Mouse (Mus musculus): ENCODE measurements around the gene Manba.

Manba gene

GRCm38 (mm10) chr3:135529670-135530069 is 44.3 kb downstream of the Manba start:
- no peak for DNase-seq (ENCODE audit: low spot score)

- no peak for DNase-seq (ENCODE audit: low spot score)
These were observed 46.4 kb downstream of the Manba start for GRCm38 (mm10) chr3:135531762-135532161.

DNA sequence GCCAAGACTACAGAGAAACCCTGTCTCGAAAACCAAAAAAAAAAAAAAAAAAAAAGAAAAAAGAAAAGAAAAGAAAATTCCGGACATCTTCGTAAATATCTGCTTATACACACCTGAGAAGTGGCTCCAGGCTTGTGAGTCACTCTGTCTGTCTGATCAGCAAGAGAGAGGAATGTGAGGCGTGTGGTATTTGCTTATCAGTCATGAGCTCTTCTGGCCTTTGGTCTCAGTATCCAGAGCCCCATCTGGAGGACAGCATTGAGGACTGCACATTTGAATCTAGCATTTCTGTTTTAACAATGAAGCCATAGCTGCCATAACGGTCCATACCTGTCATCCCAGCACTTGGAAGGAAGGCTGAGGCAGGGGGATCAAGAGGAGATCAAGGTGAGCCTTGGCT is 48.7 kb downstream of the Manba start:
- DNase-seq (ENCODE audit: low spot score) = no peak

- no peak for DNase-seq (ENCODE audit: low spot score)
These were observed 61.0 kb downstream of the Manba start for GRCm38 (mm10) chr3:135546212-135546923.

- DNase-seq (ENCODE audit: low spot score) = no peak
These were observed 61.9 kb downstream of the Manba start for GRCm38 (mm10) chr3:135547298-135547697.

DNA sequence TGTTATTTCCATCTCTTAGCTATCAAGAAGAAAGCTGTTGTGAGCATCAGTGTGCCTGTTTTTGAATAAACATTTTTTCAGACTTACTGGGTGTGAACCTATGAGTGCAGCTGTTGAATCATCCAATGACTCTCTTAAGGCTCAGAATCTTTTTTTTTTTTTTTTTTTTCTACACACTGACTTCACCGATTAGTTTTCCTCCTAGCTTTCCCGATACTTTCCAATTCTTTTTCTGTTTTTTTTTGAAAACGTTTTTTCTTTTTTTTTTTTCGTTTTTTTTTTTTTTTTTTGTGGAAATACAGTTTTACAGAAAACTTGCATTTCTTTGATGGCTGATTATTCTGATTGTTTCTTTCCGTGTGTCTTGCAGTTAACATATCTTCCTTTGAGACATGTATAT is 67.5 kb downstream of the Manba start:
- DNase-seq (ENCODE audit: low spot score) = no peak

- no peak for DNase-seq (ENCODE audit: low spot score)
These were observed 69.8 kb downstream of the Manba start for GRCm38 (mm10) chr3:135555192-135555591.

- DNase-seq (ENCODE audit: low spot score) = no peak
These were observed 70.7 kb downstream of the Manba start for GRCm38 (mm10) chr3:135556052-135556587.

DNA sequence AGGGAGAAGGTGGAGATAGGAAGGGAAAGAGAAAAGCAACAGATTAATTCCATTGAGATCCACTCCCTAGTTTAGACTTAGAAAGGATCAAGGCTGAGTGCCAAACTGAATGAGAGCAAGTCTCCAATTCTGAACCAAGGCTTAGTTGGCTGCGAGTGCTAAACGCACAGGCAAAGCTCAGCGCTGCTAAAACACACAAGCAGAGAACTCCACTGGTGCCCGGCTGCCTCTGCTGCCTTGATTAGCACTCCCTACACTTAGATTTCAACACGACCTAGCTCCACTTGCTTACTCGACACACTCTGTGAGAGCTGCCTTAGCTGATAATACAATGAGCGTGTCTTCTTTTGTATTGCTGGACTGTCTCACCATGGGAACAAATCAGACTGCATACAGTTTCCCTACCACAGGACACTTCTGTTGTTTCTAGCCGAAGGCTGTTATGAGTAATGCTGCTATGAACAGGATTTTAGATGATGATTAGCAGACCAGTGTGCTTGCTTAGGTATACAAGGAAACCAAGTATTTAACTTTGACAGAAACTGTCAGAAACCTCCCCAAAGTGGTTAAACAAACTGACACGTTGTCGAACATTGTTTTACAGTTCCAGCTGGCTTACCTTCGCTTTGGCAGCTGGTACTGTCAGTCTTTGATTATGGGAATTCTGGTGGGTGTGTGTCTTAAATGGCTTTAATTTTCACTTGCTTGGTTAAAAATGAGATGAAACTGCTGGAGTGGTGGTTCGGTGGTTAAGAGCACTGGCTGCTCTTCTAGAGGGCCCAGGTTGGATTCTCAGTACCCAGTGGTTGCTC is 71.6 kb downstream of the Manba start:
- DNase-seq (ENCODE audit: low spot score) = no peak

GRCm38 (mm10) chr3:135562036-135562435 is 76.6 kb downstream of the Manba start:
- DNase-seq (ENCODE audit: low spot score) = no peak

- no peak for DNase-seq (ENCODE audit: low spot score)
These were observed 77.8 kb downstream of the Manba start for GRCm38 (mm10) chr3:135563163-135563689.

DNA sequence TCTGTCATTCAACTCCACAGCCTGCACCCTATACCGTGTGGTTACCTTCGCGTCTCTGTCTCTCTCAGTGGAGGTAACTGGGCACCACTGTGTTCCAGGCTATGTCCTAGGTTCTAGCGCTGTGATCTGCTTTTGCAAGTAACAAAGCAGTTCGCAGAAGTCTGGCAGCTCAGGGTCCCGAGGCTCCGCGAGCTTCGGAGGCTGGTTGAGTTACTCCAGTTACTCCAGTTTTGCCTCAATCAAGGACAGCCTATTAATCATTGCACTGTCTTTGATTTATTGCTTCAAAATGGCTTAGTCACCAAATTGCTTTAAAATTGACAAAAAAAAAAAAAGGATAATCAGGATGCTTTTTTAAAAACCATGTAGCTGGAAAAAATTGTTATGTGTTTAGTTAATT is 79.3 kb downstream of the Manba start:
- no peak for DNase-seq (ENCODE audit: low spot score)

DNA sequence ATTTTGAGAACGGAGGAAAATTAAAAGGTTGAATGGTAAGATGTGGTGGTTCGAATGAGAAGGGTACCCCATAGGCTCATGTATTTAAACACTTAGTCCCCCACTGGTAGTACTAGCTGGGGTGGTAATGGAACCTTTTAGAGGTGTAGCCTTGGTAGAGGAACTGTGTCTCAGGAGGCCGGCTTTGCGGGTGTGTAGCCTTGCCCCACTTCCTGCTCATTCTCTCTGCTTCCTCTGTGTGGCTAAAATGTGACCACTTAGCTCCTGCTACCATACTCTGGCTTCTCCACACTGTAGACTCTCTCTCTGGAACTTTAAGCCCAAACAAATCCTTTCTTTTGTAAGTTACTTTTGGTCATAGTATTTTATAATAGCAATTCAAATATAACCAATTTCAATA is 79.9 kb downstream of the Manba start:
- no peak for DNase-seq (ENCODE audit: low spot score)

DNA sequence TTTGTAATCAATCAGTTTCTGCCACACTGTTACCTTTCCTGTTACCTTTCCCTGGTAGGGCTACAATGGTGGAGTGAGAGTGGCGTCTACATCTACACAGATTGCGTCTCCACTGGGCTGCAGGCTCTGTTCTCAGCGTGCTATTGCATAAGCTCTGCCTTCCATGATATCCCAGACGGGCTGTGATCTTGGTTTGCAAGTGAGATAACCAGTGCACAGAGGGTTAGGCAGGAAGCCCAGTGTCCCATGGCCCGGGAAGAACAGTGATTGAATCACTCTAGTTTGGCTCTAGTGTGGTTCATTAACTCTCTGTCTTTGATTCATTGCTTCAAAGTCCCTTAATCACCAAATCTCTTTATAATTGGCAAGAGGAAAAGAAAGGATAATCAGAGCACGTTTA is 82.5 kb downstream of the Manba start:
- no peak for DNase-seq (ENCODE audit: low spot score)

- DNase-seq (ENCODE audit: low spot score) = no peak
These were observed 83.2 kb downstream of the Manba start for GRCm38 (mm10) chr3:135568633-135569032.

- DNase-seq (ENCODE audit: low spot score) = no peak
These were observed 86.1 kb downstream of the Manba start for GRCm38 (mm10) chr3:135571540-135571939.

DNA sequence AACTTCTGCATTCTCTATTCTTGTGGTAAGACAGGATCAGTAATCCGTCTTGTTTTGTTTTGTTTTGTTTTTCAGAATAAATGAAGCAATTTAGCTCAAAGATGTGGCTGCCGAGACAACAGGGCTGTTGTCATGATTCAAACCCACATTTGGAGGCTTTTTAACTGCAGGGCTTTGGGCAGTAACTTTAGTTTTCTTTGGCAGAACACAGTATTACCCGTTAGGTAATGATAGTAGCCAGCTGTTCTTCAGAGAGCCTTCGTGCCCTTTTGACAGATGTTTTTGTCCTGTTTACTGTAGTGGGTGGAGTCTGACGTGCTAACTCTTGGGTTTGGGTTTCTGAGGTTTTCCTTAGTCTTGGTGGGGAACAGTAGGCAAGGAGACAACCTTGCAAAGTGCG is 87.6 kb downstream of the Manba start:
- DNase-seq (ENCODE audit: low spot score) = peak; percentile 40

- peak; percentile 42 for DNase-seq (ENCODE audit: low spot score)
These were observed 89.7 kb downstream of the Manba start for GRCm38 (mm10) chr3:135575126-135575525.

DNA sequence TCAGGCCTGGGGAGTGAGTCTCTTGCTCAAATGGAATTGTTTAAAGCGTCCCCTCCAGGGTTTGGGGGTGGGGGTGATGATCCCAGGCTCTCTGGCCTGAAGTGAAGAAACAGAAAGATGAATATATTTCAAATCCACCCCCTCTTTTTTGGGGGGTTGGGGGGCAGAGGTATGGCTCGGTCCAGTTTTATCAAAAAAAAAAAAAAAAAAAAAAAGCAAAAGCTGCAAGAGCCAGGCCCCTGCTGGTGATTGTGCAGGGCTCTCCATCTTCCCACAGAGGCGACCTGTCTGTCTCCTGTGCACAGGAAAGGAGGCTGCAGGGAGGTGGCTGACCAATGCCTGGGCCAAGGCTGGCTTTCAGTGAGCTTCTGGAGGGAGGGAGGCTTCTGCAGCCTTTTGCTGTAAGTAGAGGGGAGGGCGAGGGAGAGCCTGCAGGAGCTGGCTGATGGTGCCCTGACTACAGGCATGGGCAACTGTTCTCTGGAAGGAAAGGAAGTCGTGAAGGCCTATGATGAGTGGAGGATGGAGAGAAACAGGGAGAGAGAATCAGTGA is 93.3 kb downstream of the Manba start:
- no peak for DNase-seq (ENCODE audit: low spot score)

GRCm38 (mm10) chr3:135579179-135579578 is 93.8 kb downstream of the Manba start:
- DNase-seq (ENCODE audit: low spot score) = no peak

- DNase-seq (ENCODE audit: low spot score) = no peak
These were observed 95.2 kb downstream of the Manba start for GRCm38 (mm10) chr3:135580439-135581275.

- no peak for DNase-seq (ENCODE audit: low spot score)
These were observed 96.3 kb downstream of the Manba start for GRCm38 (mm10) chr3:135581606-135582117.
